In genomic region chr13:90170782-90171179, GRCm38 (mm10) we compare ENCODE assay signal across 13 mouse cellular contexts.
"Had no signal": no experiment of that assay in that cellular context is flagged by ENCODE, and none has a peak within 500 bp of the region (broad histone marks: within the 10 kb centered on the region; RNA-seq: fewer than 3 reads in every experiment).

No protein-coding gene starts in this region.

- H3K27ac ChIP-seq: layer of hippocampus, adult 2 months; limb, embryonic 10.5 days; liver, embryonic 15.5 days; neural tube, embryonic 15.5 days had no signal

- DNase-seq: lung, adult 2 months; lung, postnatal 4 days; midbrain, embryonic 14.5 days; right cerebral cortex, adult 18-20 months; right cerebral cortex, postnatal 25 days; thymus, postnatal 4 days had no signal

- H3K4me1 ChIP-seq: liver, embryonic 15.5 days; neural tube, embryonic 15.5 days had no signal

- H3K36me3 ChIP-seq: limb, embryonic 10.5 days; liver, embryonic 15.5 days; neural tube, embryonic 15.5 days had no signal

- H3K27me3 ChIP-seq: liver, embryonic 15.5 days; neural tube, embryonic 15.5 days had no signal

- H3K4me2 ChIP-seq: liver, embryonic 11.5 days; liver, embryonic 15.5 days; neural tube, embryonic 15.5 days had no signal

- H3K4me3 ChIP-seq: layer of hippocampus, adult 2 months; limb, embryonic 10.5 days; liver, embryonic 15.5 days; myocyte; neural tube, embryonic 15.5 days had no signal

- H3K9me3 ChIP-seq: limb, embryonic 10.5 days; liver, embryonic 15.5 days; neural tube, embryonic 15.5 days had no signal

- ATAC-seq: lung, postnatal 0 days had no signal

- H3K9ac ChIP-seq: liver, embryonic 15.5 days; neural tube, embryonic 15.5 days had no signal
